Mouse (Mus musculus) gastrocnemius, postnatal 10 days (tissue): ENCODE results near the gene Kcnj12. TPM values are rescaled to one million over a fixed set of nuclear protein-coding genes. Genes with fewer than 3 reads are reported as not detected.

Source experiments
- DNase-seq: peaks from one replicate; pipeline ENCODE4 v3.0.0; 2021; ENCODE audit warnings: mixed read lengths
- total RNA-seq, 2 experiments: library from RNA; stranded (reverse); gene quantifications; 2 replicates each; pipeline ENCODE4 v1.2.3; 2021

Kcnj12 gene
- total RNA-seq, 2 experiments from 2014 or later = 21.6 to 33.9 TPM

DNA sequence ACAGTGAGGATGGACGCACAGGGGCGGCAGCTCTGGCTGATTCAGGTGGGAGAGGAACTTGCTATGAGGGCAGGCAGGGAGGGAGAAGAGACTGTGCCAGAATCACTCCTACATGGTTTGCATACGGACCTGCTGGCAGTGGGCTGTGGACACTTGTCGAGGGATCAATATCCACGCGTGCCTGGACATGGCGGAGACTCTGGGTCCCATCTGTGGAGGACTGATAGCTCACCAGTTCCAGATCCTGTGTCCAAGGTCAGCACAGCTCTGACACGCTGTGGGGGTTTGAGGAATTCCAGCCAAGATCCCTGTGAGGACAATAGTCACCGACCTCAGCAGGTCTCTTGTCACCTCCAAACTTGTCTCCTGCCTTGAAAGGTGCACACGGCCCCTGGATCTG lies 87.7 kb downstream of the Kcnj12 start:
- DNase-seq = no peak

DNA sequence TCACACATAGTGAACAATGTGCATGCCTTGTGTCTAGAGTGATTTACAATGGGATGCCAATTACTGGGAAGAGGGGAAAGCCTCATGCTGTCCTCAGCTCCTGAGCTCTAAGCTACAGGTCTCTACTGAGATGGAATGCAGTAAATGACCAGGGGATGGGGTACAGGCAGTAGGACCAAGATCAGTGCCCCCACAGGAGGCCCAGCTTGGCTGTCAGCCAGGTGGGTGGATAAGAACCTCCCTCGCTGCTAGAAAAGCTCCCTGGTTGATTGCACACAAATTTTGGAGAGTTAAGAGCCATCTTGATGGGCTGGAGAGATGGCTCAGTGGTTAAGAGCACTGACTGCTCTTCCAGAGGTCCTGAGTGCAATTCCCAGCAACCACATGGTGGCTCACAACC lies 88.6 kb downstream of the Kcnj12 start:
- no peak for DNase-seq

DNA sequence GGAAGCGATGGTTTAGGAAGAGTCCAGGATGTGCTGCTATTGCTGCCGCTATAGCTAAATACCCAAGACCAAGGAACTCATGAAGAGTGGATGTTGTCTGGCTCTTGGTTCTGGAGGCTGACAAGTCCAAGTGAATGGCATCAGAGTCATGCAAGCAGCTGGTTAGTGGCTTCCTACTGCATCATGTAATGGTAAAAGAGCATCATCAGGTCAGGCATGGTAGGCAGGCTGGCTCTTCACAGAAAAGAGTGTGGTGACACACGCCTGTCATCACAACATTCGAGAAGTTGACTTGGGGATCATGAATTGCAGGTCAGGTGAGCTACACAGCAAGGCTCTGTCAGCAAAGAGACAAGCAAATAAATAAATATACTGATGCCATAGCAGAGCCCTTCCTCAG lies 89.1 kb downstream of the Kcnj12 start:
- no peak for DNase-seq

DNA sequence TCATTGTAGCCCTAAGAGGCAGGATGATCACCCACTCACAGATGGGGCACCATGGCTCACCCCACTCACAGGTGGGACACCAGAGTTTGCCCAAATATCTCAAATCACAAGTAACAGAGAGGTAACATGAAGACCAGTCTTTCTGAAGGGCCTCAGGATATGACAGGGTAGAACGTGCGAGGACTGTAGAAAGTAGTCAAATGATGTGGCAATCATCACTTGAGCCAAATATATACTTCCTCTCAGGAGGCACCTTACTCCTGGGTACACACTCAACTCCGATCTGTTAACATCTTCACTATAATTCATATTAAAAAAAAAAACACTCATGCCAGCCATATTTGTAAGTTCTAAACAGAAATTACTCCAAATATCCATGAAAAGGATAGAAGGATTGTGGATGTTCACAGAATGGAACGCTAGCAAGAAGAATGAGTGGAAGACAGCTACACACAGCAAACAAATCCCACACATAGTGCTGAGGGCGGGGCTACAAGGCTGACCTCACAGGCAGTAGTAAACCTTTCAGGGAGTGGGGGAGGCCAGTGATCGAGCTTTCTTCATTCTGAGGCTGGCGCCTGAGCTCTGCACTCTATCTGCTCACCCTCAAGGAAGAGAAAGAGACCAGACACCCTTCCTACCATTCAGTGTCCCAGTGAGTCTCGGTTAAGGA lies 90.1 kb downstream of the Kcnj12 start:
- no peak for DNase-seq

DNA sequence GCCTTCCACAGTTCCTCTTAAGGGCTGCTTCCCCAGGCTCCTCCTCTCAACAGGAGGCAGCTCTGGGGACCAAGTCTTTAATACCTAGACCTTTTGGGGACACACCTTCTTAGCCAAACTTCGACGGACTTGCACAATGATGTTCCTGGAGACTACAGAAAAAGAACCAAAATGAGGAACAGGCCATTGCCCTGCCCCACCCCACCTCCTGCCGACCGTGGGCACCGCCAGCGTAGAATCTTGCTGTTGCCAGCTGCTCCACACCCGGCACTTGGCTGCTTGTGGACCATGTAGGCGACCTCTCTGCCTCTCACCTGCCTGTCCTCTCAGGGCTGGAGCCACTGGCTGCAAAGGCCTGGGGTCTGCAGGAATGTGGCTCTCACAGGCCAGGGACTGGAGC lies 93.9 kb downstream of the Kcnj12 start:
- no peak for DNase-seq

DNA sequence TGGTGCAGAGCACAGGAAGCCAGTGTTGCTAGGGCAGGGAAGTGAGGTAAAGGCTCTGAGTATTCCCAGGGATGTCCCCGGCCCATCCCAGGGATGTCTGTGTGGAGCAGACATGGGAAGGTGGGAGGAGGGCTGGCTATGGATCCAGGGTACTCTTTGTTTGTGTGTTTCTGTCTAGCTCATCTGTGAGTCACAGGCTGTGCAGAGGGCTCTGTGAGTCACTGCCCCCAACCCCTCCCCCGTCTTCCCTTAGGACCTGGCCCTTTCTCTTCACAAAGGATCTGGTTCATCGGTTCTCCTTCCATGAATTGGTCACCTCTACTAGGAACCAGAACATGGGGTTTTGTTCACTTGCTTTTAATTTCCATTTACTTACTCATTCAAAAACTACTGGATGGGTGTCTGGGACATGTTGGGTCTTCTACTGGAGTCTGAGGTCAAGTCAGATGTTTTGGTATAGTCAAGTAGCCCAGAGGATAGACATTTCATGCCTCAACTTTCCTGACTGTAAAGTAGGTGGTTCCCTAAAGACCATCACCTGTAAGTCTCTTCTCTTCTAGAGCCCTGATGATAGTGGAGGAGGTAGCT lies 97.7 kb downstream of the Kcnj12 start:
- no peak for DNase-seq

Other genes starting within 250 kb of the Kcnj12 start
- 1 to 10 TPM; 6.5 to 7.6 TPM for gene Top3a, start 245.2 kb upstream of the Kcnj12 start, total RNA-seq
- gene Smcr8, start 245.0 kb upstream of the Kcnj12 start, total RNA-seq = 10 to 100 TPM; 13.3 to 14.5 TPM
- 10 to 100 TPM; 21.7 to 26.3 TPM for gene Shmt1, start 210.8 kb upstream of the Kcnj12 start, total RNA-seq
- gene Dhrs7b, start 191.9 kb upstream of the Kcnj12 start, total RNA-seq = 10 to 100 TPM; 14.9 to 16.2 TPM
- gene Tmem11, start 143.3 kb upstream of the Kcnj12 start, total RNA-seq = 10 to 100 TPM; 40.4 to 45.0 TPM
- 10 to 100 TPM; 12.4 to 16.8 TPM for gene Natd1, start 107.8 kb upstream of the Kcnj12 start, total RNA-seq
- gene Map2k3, start 90.5 kb upstream of the Kcnj12 start, total RNA-seq = 100 to 1,000 TPM; 106 to 115 TPM
- 1 to 10 TPM in 1 of 2 experiments, under 1 TPM in 1; 0.61 to 1.2 TPM for gene Tnfrsf13b, start 104.2 kb downstream of the Kcnj12 start, total RNA-seq
- gene Usp22, start 152.5 kb downstream of the Kcnj12 start, total RNA-seq = 10 to 100 TPM; 28.1 to 39.3 TPM
- under 1 TPM; 0.23 to 0.34 TPM for gene Aldh3a1, start 185.0 kb downstream of the Kcnj12 start, total RNA-seq
- gene Aldh3a2, start 244.9 kb downstream of the Kcnj12 start, total RNA-seq = 10 to 100 TPM; 18.6 to 22.6 TPM